In the genomic region with DNA sequence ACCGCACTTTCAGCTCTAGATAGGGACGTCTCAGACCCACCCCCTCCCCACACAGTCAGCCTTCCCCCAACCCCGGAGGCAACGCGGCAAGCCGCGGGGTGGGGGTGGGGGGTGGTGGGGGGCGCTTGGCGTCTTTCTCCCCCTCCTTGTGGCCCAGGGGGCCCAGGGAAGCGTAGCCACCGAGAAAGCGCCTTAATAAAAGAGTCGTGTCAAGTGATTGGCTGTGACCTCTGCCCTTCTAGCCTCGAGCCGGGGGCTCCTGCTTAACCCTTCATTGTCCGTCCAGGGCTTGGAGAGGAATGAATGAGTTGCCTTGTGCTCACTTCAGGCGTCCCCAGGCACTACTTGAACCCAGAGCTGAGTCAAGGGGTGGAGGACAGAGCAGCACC, we compare ENCODE assay signal across 8 mouse cellular contexts. TPM values are rescaled to one million over a fixed set of nuclear protein-coding genes. Genes with fewer than 3 reads are reported as not detected.
A peak's percentile ranks its signal among the peaks of the same experiment; 100 is the strongest.
DNase-seq lines count a peak whose midpoint lies in the region; ATAC-seq and TF ChIP-seq lines count a peak whose summit lies in the region.

No protein-coding gene starts in this region.

- no peak overlapping the region for H3K27ac ChIP-seq in lung, embryonic 16.5 days (ENCODE audit: low read length)
- H3K27ac ChIP-seq in forebrain, embryonic 16.5 days (ENCODE audit: low read length), result no peak overlapping the region
- no peak overlapping the region for H3K27ac ChIP-seq in liver, embryonic 16.5 days (ENCODE audit: low read length)
- no peak overlapping the region for H3K27ac ChIP-seq in kidney, adult 2 months (ENCODE audit: insufficient read depth, low read depth, low read length)

- whole genome bisulfite sequencing in lung, embryonic 16.5 days, result 2% methylated on average over 17 of the region's 17 CpGs
- under 1% methylated on average over 17 of the region's 17 CpGs for WGBS in forebrain, embryonic 16.5 days
- WGBS in liver, embryonic 16.5 days (ENCODE audit: insufficient replicate concordance), result 2% methylated on average over 17 of the region's 17 CpGs
- WGBS in kidney, adult 2 months, result 3% methylated on average over 17 of the region's 17 CpGs

- no peak for ATAC-seq in lung, embryonic 16.5 days (ENCODE audit: low read depth)
- ATAC-seq in forebrain, embryonic 16.5 days, result 0 out of 2 replicates have a peak, but pooled peaks have one; percentile 11
- no peak for ATAC-seq in liver, embryonic 16.5 days (ENCODE audit: low read depth)

- TF ChIP-seq POLR2A in kidney, adult 2 months (IDR thresholded peaks at IDR 0.05; ENCODE audit: low read depth, low read length), result no peak

- no peaks in the 10 kb centered on the region for H3K9me3 ChIP-seq in lung, embryonic 16.5 days (ENCODE audit: control insufficient read depth, low read length)
- H3K9me3 ChIP-seq in forebrain, embryonic 16.5 days (ENCODE audit: control insufficient read depth, low read length), result no peaks in the 10 kb centered on the region
- no peaks in the 10 kb centered on the region for H3K9me3 ChIP-seq in liver, embryonic 16.5 days (replicated peaks; ENCODE audit: control insufficient read depth, low read length)

- peak overlapping the region; percentile 38 for H3K9ac ChIP-seq in lung, embryonic 16.5 days (ENCODE audit: low read length)
- H3K9ac ChIP-seq in forebrain, embryonic 16.5 days (replicated peaks; ENCODE audit: low read depth, low read length), result peak overlapping the region; percentile 49
- no peak overlapping the region for H3K9ac ChIP-seq in liver, embryonic 16.5 days (ENCODE audit: low read depth, low read length)

- DNase-seq in lung, postnatal 10 days, result no peak
- peak; percentile 77 for DNase-seq in yolk sac, embryonic 10.5 days (ENCODE audit: low spot score)
- no peak for DNase-seq in cerebellum, postnatal 10 days
- no peak for DNase-seq in c-Kit-positive CD71-positive TER-119-positive erythroid progenitor cells, embryonic 14.5 days (ENCODE audit: low spot score)
- DNase-seq in kidney, adult 2 months, result no peak

- no peaks in the 10 kb centered on the region for H3K36me3 ChIP-seq in lung, embryonic 16.5 days (ENCODE audit: control insufficient read depth, insufficient read depth, low read length)
- no peaks in the 10 kb centered on the region for H3K36me3 ChIP-seq in forebrain, embryonic 16.5 days (ENCODE audit: control insufficient read depth, insufficient read depth)
- no peaks in the 10 kb centered on the region for H3K36me3 ChIP-seq in liver, embryonic 16.5 days (ENCODE audit: control insufficient read depth, insufficient read depth)
- H3K36me3 ChIP-seq in kidney, adult 2 months (ENCODE audit: control insufficient read depth, insufficient read depth, low read length), result no peaks in the 10 kb centered on the region

- peak overlapping the region; percentile 63 for H3K4me2 ChIP-seq in lung, embryonic 16.5 days (ENCODE audit: low read depth, low read length)
- peak overlapping the region; percentile 71 for H3K4me2 ChIP-seq in forebrain, embryonic 16.5 days (ENCODE audit: low read length)
- H3K4me2 ChIP-seq in liver, embryonic 16.5 days (ENCODE audit: low read depth, low read length), result peak overlapping the region; percentile 22

- no peak for TF ChIP-seq CTCF in kidney, adult 2 months (conservative IDR thresholded peaks at IDR 0.05; ENCODE audit: insufficient read depth, insufficient read length, low read depth, low read length)

- peak overlapping the region; percentile 24 for H3K4me3 ChIP-seq in lung, embryonic 16.5 days (ENCODE audit: low read length)
- H3K4me3 ChIP-seq in forebrain, embryonic 16.5 days (replicated peaks; ENCODE audit: low read length), result peak overlapping the region; percentile 38
- no peak overlapping the region for H3K4me3 ChIP-seq in liver, embryonic 16.5 days (ENCODE audit: low read depth, low read length)
- H3K4me3 ChIP-seq in kidney, adult 2 months (ENCODE audit: insufficient read depth, low read depth, low read length), result no peak overlapping the region

- H3K4me1 ChIP-seq in lung, embryonic 16.5 days (replicated peaks; ENCODE audit: control insufficient read depth, insufficient read depth, low read length), result peaks cover 40% of the 10 kb centered on the region
- H3K4me1 ChIP-seq in forebrain, embryonic 16.5 days (replicated peaks; ENCODE audit: control insufficient read depth, insufficient read depth, low read length), result peaks cover 38% of the 10 kb centered on the region
- peaks cover 10% of the 10 kb centered on the region for H3K4me1 ChIP-seq in liver, embryonic 16.5 days (ENCODE audit: control insufficient read depth, low read depth, low read length)
- H3K4me1 ChIP-seq in kidney, adult 2 months (ENCODE audit: control insufficient read depth, insufficient read depth, low read length), result no peaks in the 10 kb centered on the region

- H3K27me3 ChIP-seq in lung, embryonic 16.5 days (ENCODE audit: control insufficient read depth, insufficient read depth, low read depth, low read length), result peaks cover 9% of the 10 kb centered on the region
- no peaks in the 10 kb centered on the region; the same call in 1 of the 2 replicates for H3K27me3 ChIP-seq in forebrain, embryonic 16.5 days (replicated peaks; ENCODE audit: control insufficient read depth, insufficient read depth, low read length)
- H3K27me3 ChIP-seq in liver, embryonic 16.5 days (ENCODE audit: control insufficient read depth, insufficient read depth, low read depth, low read length), result peaks cover 75% of the 10 kb centered on the region
- H3K27me3 ChIP-seq in kidney, adult 2 months (replicated peaks; ENCODE audit: control insufficient read depth, insufficient read depth, low read length), result peaks cover 2% of the 10 kb centered on the region; the same call in 1 of the 2 replicates

RNA-seq across cellular contexts. Expression of gene Crabp2, which starts 0.7 kb away (rescaled TPM):
- 4.7 and 4.9 TPM in 2 replicates for polyA plus RNA-seq in lung, embryonic 16.5 days (2015; fragmentation: Nextera tagmentation; extraction: Ambion mirVana)
- 18.9 and 19.4 TPM in 2 replicates for polyA plus RNA-seq in forebrain, embryonic 16.5 days (2015; fragmentation: Nextera tagmentation; extraction: Ambion mirVana)
- polyA plus RNA-seq in liver, embryonic 16.5 days (2015; fragmentation: Nextera tagmentation; extraction: Ambion mirVana), result 0.09 and 0.25 TPM in 2 replicates
- 0.88 and 0.94 TPM in 2 replicates for polyA plus RNA-seq in kidney, adult 2 months (2012; rRNA removed)

RNA-seq across cellular contexts. Expression of gene Rrnad1, which starts 17.3 kb away (rescaled TPM):
- 20.2 and 20.6 TPM in 2 replicates for polyA plus RNA-seq in lung, embryonic 16.5 days (2015; fragmentation: Nextera tagmentation; extraction: Ambion mirVana)
- polyA plus RNA-seq in forebrain, embryonic 16.5 days (2015; fragmentation: Nextera tagmentation; extraction: Ambion mirVana), result 18.4 and 23.5 TPM in 2 replicates
- polyA plus RNA-seq in liver, embryonic 16.5 days (2015; fragmentation: Nextera tagmentation; extraction: Ambion mirVana), result 5.2 and 5.7 TPM in 2 replicates
- polyA plus RNA-seq in kidney, adult 2 months (2012; rRNA removed), result 19.3 and 27.3 TPM in 2 replicates

RNA-seq across cellular contexts. Expression of gene Isg20l2, which starts 17.7 kb away (rescaled TPM):
- 50.3 and 54.8 TPM in 2 replicates for polyA plus RNA-seq in lung, embryonic 16.5 days (2015; fragmentation: Nextera tagmentation; extraction: Ambion mirVana)
- 43.5 and 49.4 TPM in 2 replicates for polyA plus RNA-seq in forebrain, embryonic 16.5 days (2015; fragmentation: Nextera tagmentation; extraction: Ambion mirVana)
- polyA plus RNA-seq in liver, embryonic 16.5 days (2015; fragmentation: Nextera tagmentation; extraction: Ambion mirVana), result 17.2 and 17.5 TPM in 2 replicates
- 11.0 and 11.5 TPM in 2 replicates for polyA plus RNA-seq in kidney, adult 2 months (2012; rRNA removed)

RNA-seq across cellular contexts. Expression of gene Nes, which starts 23.1 kb away (rescaled TPM):
- 15.5 and 15.6 TPM in 2 replicates for polyA plus RNA-seq in lung, embryonic 16.5 days (2015; fragmentation: Nextera tagmentation; extraction: Ambion mirVana)
- polyA plus RNA-seq in forebrain, embryonic 16.5 days (2015; fragmentation: Nextera tagmentation; extraction: Ambion mirVana), result 35.7 and 41.6 TPM in 2 replicates
- polyA plus RNA-seq in liver, embryonic 16.5 days (2015; fragmentation: Nextera tagmentation; extraction: Ambion mirVana), result 1.2 and 1.4 TPM in 2 replicates
- 7.2 and 7.5 TPM in 2 replicates for polyA plus RNA-seq in kidney, adult 2 months (2012; rRNA removed)

RNA-seq across cellular contexts. Expression of gene Mrpl24, which starts 28.5 kb away (rescaled TPM):
- 77.5 and 79.3 TPM in 2 replicates for polyA plus RNA-seq in lung, embryonic 16.5 days (2015; fragmentation: Nextera tagmentation; extraction: Ambion mirVana)
- polyA plus RNA-seq in forebrain, embryonic 16.5 days (2015; fragmentation: Nextera tagmentation; extraction: Ambion mirVana), result 63.4 and 64.3 TPM in 2 replicates
- 35.1 and 35.8 TPM in 2 replicates for polyA plus RNA-seq in liver, embryonic 16.5 days (2015; fragmentation: Nextera tagmentation; extraction: Ambion mirVana)
- polyA plus RNA-seq in kidney, adult 2 months (2012; rRNA removed), result 71.9 and 100 TPM in 2 replicates

Comparison
In these comparisons a context has a peak if more than half of its experiments do, and no peak if none do; other contexts are left out.
1. H3K4me3 ChIP-seq: peak in lung, embryonic 16.5 days (single experiment) and forebrain, embryonic 16.5 days (single experiment); none in liver, embryonic 16.5 days (single experiment) and kidney, adult 2 months (single experiment).
2. Peak in every context shown above with its lines, with median percentiles within 50 percentile points of each other: H3K4me2 ChIP-seq.